Mouse (Mus musculus) megakaryocyte, embryonic 14.5 days (primary cell): Measurements from ENCODE around the gene Fam92b. TPM values are rescaled to one million over a fixed set of nuclear protein-coding genes. Genes with fewer than 3 reads are reported as not detected.

Experiments
- H3K27me3 ChIP-seq: replicated peaks from 2 replicates; pipeline ENCODE3; 2012; ENCODE audit warnings: inconsistent platforms
- H3K36me3 ChIP-seq: replicated peaks from 2 replicates; pipeline ENCODE3; 2012; ENCODE audit warnings: low read length, inconsistent platforms, mixed read lengths
- H3K4me1 ChIP-seq: 2 replicates; pipeline ENCODE4 v1.6.1; 2012; ENCODE audit warnings: inconsistent platforms
- H3K4me3 ChIP-seq: replicated peaks from 2 replicates; pipeline ENCODE3; 2012; ENCODE audit warnings: moderate library complexity, mild to moderate bottlenecking, inconsistent platforms
- H3K9me3 ChIP-seq: 2 replicates; pipeline ENCODE4 v1.6.1; 2012; ENCODE audit warnings: inconsistent platforms
- FLI1 ChIP-seq: IDR thresholded peaks from 2 replicates; pipeline ENCODE4 v1.6.1; 2012; ENCODE audit warnings: low read length, inconsistent platforms, mixed read lengths
- GATA1 ChIP-seq: IDR thresholded peaks from 3 replicates; pipeline ENCODE4 v1.6.1; 2012; ENCODE audit warnings: mixed read lengths, low read length, inconsistent platforms, borderline replicate concordance
- polyA plus RNA-seq: library from polyadenylated mRNA; stranded (reverse); fragments of >175 nt; gene quantifications from 2 replicates; pipeline ENCODE4 v1.2.3, GENCODE M21; 2012; ENCODE audit warnings: low replicate concordance; ENCODE audit not compliant: insufficient read depth

Fam92b gene
- polyA plus RNA-seq, 1 experiment = not detected

DNA sequence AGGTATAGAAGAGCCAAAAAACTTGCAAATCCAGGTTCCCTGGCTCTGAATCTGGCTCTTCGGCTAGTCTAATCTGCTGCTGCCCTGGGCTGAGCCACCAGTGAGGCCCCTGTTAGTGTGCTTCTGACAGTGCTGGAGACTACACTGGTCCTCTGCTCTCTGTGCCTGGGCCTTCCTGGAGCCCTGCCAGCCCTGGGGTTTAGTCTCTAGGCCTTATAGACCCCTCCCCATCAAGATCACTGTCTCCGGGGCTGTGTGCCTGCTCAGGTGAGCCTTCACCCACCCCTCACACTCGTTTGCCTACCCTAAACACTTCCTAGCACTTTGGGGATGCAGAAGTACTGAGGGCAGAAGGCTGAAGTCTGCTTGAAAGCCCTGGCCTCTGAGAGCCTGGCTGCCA lies 57.8 kb downstream of the Fam92b start:
- no peaks in the 10 kb centered on the region for H3K36me3 ChIP-seq
- H3K27me3 ChIP-seq = peaks cover 85% of the 10 kb centered on the region
- peak overlapping the region; percentile 70 for H3K4me3 ChIP-seq
- TF ChIP-seq GATA1 (no peak), FLI1 (no peak)
- no peaks in the 10 kb centered on the region for H3K9me3 ChIP-seq
- peaks cover 73% of the 10 kb centered on the region for H3K4me1 ChIP-seq

- no peaks in the 10 kb centered on the region for H3K9me3 ChIP-seq
- TF ChIP-seq FLI1 = no peak
- H3K4me3 ChIP-seq = no peak overlapping the region
- H3K4me1 ChIP-seq = peaks cover 73% of the 10 kb centered on the region
- H3K36me3 ChIP-seq = no peaks in the 10 kb centered on the region
- peaks cover 84% of the 10 kb centered on the region for H3K27me3 ChIP-seq
Measured at GRCm38 (mm10) chr8:120118847-120119246, 58.4 kb downstream of the Fam92b start.

GRCm38 (mm10) chr8:120118162-120118561 lies 59.1 kb downstream of the Fam92b start:
- Histone ChIP-seq H3K36me3 (no peaks in the 10 kb centered on the region), H3K9me3 (no peaks in the 10 kb centered on the region), H3K27me3 (peaks cover 79% of the 10 kb centered on the region), H3K4me1 (peaks cover 76% of the 10 kb centered on the region), H3K4me3 (no peak overlapping the region)
- TF ChIP-seq GATA1 (no peak), FLI1 (no peak)

DNA sequence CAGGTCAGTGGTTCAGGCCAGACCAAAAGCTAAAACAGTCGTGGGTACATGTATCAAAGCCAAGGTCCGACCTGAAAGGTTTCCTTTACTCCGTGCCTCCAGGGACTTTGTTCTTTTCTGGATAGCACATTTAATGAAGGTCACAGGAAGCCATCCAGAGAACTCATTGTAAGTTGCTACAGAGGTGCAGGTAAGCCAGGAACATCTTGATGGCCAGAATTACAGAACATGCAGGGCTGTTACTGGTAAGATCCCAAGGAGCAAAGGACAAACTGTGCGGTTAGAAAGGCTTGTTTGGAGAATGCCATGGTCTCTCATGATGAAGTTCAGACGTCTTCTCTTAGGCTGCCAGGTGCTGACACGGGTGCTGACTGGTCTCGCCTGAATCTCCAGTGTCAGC lies 60.7 kb downstream of the Fam92b start:
- TF ChIP-seq FLI1 (no peak), GATA1 (no peak)
- H3K4me1 ChIP-seq = peaks cover 88% of the 10 kb centered on the region
- H3K27me3 ChIP-seq = peaks cover 70% of the 10 kb centered on the region
- H3K36me3 ChIP-seq = no peaks in the 10 kb centered on the region
- no peak overlapping the region for H3K4me3 ChIP-seq
- H3K9me3 ChIP-seq = no peaks in the 10 kb centered on the region

Other genes starting within 250 kb of the Fam92b start
- gene Crispld2, start 185.0 kb downstream of the Fam92b start, polyA plus RNA-seq = 0.83 TPM in 1 of 2 replicates, not detected in the other
- 29.1 and 34.2 TPM in 2 replicates for gene Zdhhc7, start 76.0 kb downstream of the Fam92b start, polyA plus RNA-seq
- 2.4 and 4.1 TPM in 2 replicates for gene 6430548M08Rik, start 63.3 kb downstream of the Fam92b start, polyA plus RNA-seq
- 163 and 212 TPM in 2 replicates for gene Gse1, start 51.0 kb upstream of the Fam92b start, polyA plus RNA-seq